Mouse (Mus musculus) urinary bladder, postnatal 36 days (tissue): Measurements from ENCODE around the gene Sept7.
"Not testable (repeated sequence)": the region's sequence is repeated elsewhere in the genome, so short reads cannot be mapped to it uniquely, and the experiment has no call there.

ENCODE experiments used
- DNase-seq, 2 experiments: peaks; one replicate each; pipeline ENCODE4 v3.0.0; 2022; ENCODE audit warnings: low spot score in 2 of 2, mixed read lengths in 1 of 2

The Sept7 gene

GRCm38 (mm10) chr9:25252283-25252726, at the start of gene Sept7:
TSS of gene Sept7 (plus strand) at chr9:25252439.
- DNase-seq, result peak; percentile 97 to 100

GRCm38 (mm10) chr9:25208087-25208803, 44.0 kb upstream of the Sept7 start:
- DNase-seq, result no peak

GRCm38 (mm10) chr9:25212309-25213163, 39.7 kb upstream of the Sept7 start:
- DNase-seq, result no peak

GRCm38 (mm10) chr9:25213164-25213557, 39.1 kb upstream of the Sept7 start:
- DNase-seq, result no peak

- DNase-seq, result no peak
These were observed 36.8 kb upstream of the Sept7 start for GRCm38 (mm10) chr9:25215411-25215810.

GRCm38 (mm10) chr9:25216210-25216609, 36.0 kb upstream of the Sept7 start:
- DNase-seq, result no peak

GRCm38 (mm10) chr9:25218954-25219353, 33.3 kb upstream of the Sept7 start:
- DNase-seq, result no peak

- DNase-seq, result no peak
These were observed 32.4 kb upstream of the Sept7 start for GRCm38 (mm10) chr9:25219882-25220281.

GRCm38 (mm10) chr9:25224959-25225358, 27.3 kb upstream of the Sept7 start:
- DNase-seq, result no peak

GRCm38 (mm10) chr9:25229740-25230139, 22.5 kb upstream of the Sept7 start:
- DNase-seq, result no peak

- DNase-seq, result no peak
These were observed 21.8 kb upstream of the Sept7 start for GRCm38 (mm10) chr9:25230213-25231039.

GRCm38 (mm10) chr9:25241065-25241464, 11.2 kb upstream of the Sept7 start:
- DNase-seq, result no peak

GRCm38 (mm10) chr9:25241783-25242182, 10.5 kb upstream of the Sept7 start:
- not testable (repeated sequence) for DNase-seq

GRCm38 (mm10) chr9:25242266-25242665, 10.0 kb upstream of the Sept7 start:
- no peak for DNase-seq

GRCm38 (mm10) chr9:25243926-25244657, 8.1 kb upstream of the Sept7 start:
- no peak for DNase-seq

GRCm38 (mm10) chr9:25245125-25245524, 7.1 kb upstream of the Sept7 start:
- DNase-seq, result no peak

GRCm38 (mm10) chr9:25246508-25246907, 5.7 kb upstream of the Sept7 start:
- no peak for DNase-seq

- no peak for DNase-seq
These were observed 1.1 kb upstream of the Sept7 start for GRCm38 (mm10) chr9:25251174-25251573.

- peak; percentile 81 to 85 for DNase-seq
These were observed 492 bp upstream of the Sept7 start for GRCm38 (mm10) chr9:25251611-25252282.

GRCm38 (mm10) chr9:25252759-25253477, 679 bp downstream of the Sept7 start:
- peak; percentile 54 for DNase-seq
